Mouse (Mus musculus): ENCODE measurements at regions not wholly inside any gene's neighbourhood (a gene's known extent, or its start where the extent isn't known, plus 50 kb on each side); places are given as distances from the start of the nearest gene placed in this dataset.

DNA sequence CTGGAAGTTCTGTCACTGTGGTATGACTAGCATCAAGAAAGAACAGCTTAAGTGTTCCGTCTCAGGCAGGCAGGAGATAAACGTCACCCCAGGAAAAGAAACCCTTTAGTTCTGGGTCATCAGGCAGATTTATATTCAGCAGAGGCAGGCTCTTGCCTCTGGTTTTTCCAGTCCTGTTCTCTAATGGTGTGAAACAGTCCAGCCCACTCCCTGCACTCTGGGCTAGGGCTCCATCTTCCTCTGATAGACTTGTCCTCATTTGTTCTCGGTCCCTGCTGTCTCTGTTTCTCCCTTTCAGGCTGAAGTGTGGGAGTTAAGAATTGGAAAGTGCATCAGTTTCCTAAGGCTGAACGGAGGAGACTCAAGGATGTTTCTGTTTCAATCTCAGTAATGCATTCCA is 240.0 kb downstream of the Csl start:
- TF ChIP-seq CTCF (IDR thresholded peaks at IDR 0.05; ENCODE audit: low read depth, low read length) (no peak), POLR2A (IDR thresholded peaks at IDR 0.05; ENCODE audit: insufficient read depth, low read length) (no peak)

All from ES-Bruce4 (cell line).